Mouse (Mus musculus) MEL (cell line): ENCODE results near the gene Slc25a21. TPM values are rescaled to one million over a fixed set of nuclear protein-coding genes. Genes with fewer than 3 reads are reported as not detected.

Source experiments
- DNase-seq: peaks from one replicate; pipeline ENCODE4 v3.0.0; 2011; ENCODE audit warnings: low read depth, low spot score
- H3K27ac ChIP-seq: 2 replicates; pipeline ENCODE4 v1.5.1; 2012; ENCODE audit warnings: low read depth, mild to moderate bottlenecking, control low read depth, low read length, moderate library complexity; ENCODE audit not compliant: control insufficient read depth
- H3K27me3 ChIP-seq, 2 experiments: fragments of 150-350 bp in 1 of 2; sonication (generic) in 1 of 2; 2 replicates each; pipeline ENCODE4 v1.6.1; 2012; ENCODE audit warnings: low read length in 2 of 2, mild to moderate bottlenecking in 2 of 2, improper control_type of control experiment in 1 of 2, moderate library complexity in 1 of 2; ENCODE audit not compliant: insufficient read depth in 2 of 2, control insufficient read depth in 1 of 2
- H3K36me3 ChIP-seq, 2 experiments: 2 replicates each; pipeline ENCODE4 v1.6.1; 2012 to 2014; ENCODE audit warnings: low read length in 2 of 2, improper control_type of control experiment in 1 of 2, inconsistent platforms in 1 of 2, mild to moderate bottlenecking in 1 of 2; ENCODE audit not compliant: insufficient read depth in 2 of 2, control insufficient read depth in 1 of 2
- H3K4me1 ChIP-seq, 2 experiments: fragments of 150-350 bp in 1 of 2; sonication (generic) in 1 of 2; 2 replicates each; pipeline ENCODE4 v1.6.1; 2012; ENCODE audit warnings: low read length in 2 of 2, improper control_type of control experiment in 1 of 2, mild to moderate bottlenecking in 1 of 2; ENCODE audit not compliant: insufficient read depth in 2 of 2, control insufficient read depth in 1 of 2
- H3K4me3 ChIP-seq, 2 experiments: fragments of 150-350 bp in 1 of 2; sonication (generic) in 1 of 2; 2 replicates each; pipeline ENCODE4 v1.5.1; 2012; ENCODE audit warnings: low read depth in 2 of 2, low read length in 2 of 2, mild to moderate bottlenecking in 2 of 2, moderate library complexity in 2 of 2, control low read depth in 1 of 2, improper control_type of control experiment in 1 of 2; ENCODE audit not compliant: control insufficient read depth in 1 of 2, insufficient read depth in 1 of 2
- H3K79me2 ChIP-seq: 2 replicates; pipeline ENCODE4 v1.6.1; 2012; ENCODE audit warnings: mild to moderate bottlenecking, low read length, moderate library complexity; ENCODE audit not compliant: control insufficient read depth, poor library complexity, insufficient read depth
- H3K9ac ChIP-seq: 2 replicates; pipeline ENCODE4 v1.6.1; 2012; ENCODE audit warnings: low read depth, mild to moderate bottlenecking, control low read depth, low read length, moderate library complexity; ENCODE audit not compliant: control insufficient read depth, poor library complexity, severe bottlenecking
- H3K9me3 ChIP-seq: fragments of 150-350 bp; sonication (generic); replicated peaks from 2 replicates; pipeline ENCODE4 v1.6.1; 2012; ENCODE audit warnings: mild to moderate bottlenecking, low read length, improper control_type of control experiment, moderate library complexity; ENCODE audit not compliant: insufficient read depth
- BHLHE40 ChIP-seq: IDR thresholded peaks from 2 replicates; pipeline ENCODE4 v1.6.1; 2012; ENCODE audit warnings: low read depth, mild to moderate bottlenecking, inconsistent platforms, low read length, improper control_type of control experiment, borderline replicate concordance
- CHD2 ChIP-seq: IDR thresholded peaks from 2 replicates; pipeline ENCODE4 v1.6.1; 2011; ENCODE audit warnings: low read length, improper control_type of control experiment
- ELF1 ChIP-seq: IDR thresholded peaks from 2 replicates; pipeline ENCODE4 v1.6.1; 2014; ENCODE audit warnings: low read depth, mild to moderate bottlenecking, inconsistent platforms, low read length, improper control_type of control experiment, moderate library complexity
- GABPA ChIP-seq: IDR thresholded peaks from 2 replicates; pipeline ENCODE4 v1.6.1; 2012; ENCODE audit warnings: low read depth, mild to moderate bottlenecking, inconsistent platforms, low read length, improper control_type of control experiment, moderate library complexity
- GATA1 ChIP-seq: IDR thresholded peaks from 2 replicates; pipeline ENCODE4 v1.6.1; 2011; ENCODE audit warnings: low read depth, low read length, improper control_type of control experiment
- HCFC1 ChIP-seq: IDR thresholded peaks from 2 replicates; pipeline ENCODE4 v1.6.1; 2012; ENCODE audit warnings: low read depth, mild to moderate bottlenecking, inconsistent platforms, low read length, improper control_type of control experiment, moderate library complexity
- JUND ChIP-seq: IDR thresholded peaks from 2 replicates; pipeline ENCODE4 v1.6.1; 2011; ENCODE audit warnings: low read depth, mild to moderate bottlenecking, improper control_type of control experiment, low read length
- MAX ChIP-seq: IDR thresholded peaks from 2 replicates; pipeline ENCODE4 v1.6.1; 2011; ENCODE audit warnings: low read length, improper control_type of control experiment
- MAZ ChIP-seq: IDR thresholded peaks from 2 replicates; pipeline ENCODE4 v1.6.1; 2012; ENCODE audit warnings: low read depth, mild to moderate bottlenecking, inconsistent platforms, low read length, improper control_type of control experiment
- MEF2A ChIP-seq: IDR thresholded peaks from 2 replicates; pipeline ENCODE4 v1.6.1; 2014; ENCODE audit warnings: low read depth, mild to moderate bottlenecking, inconsistent platforms, low read length, improper control_type of control experiment; ENCODE audit not compliant: poor library complexity, insufficient replicate concordance, severe bottlenecking; ENCODE audit errors: extremely low read depth
- MXI1 ChIP-seq: IDR thresholded peaks from 2 replicates; pipeline ENCODE4 v1.6.1; 2011; ENCODE audit warnings: mild to moderate bottlenecking, low read depth, low read length, improper control_type of control experiment
- MYB ChIP-seq: IDR thresholded peaks from 2 replicates; pipeline ENCODE4 v1.6.1; 2011; ENCODE audit warnings: mild to moderate bottlenecking, low read depth, low read length, improper control_type of control experiment
- MYC ChIP-seq: IDR thresholded peaks from 2 replicates; pipeline ENCODE4 v1.6.1; 2011; ENCODE audit warnings: low read depth, mild to moderate bottlenecking, low read length, improper control_type of control experiment, moderate library complexity
- POLR2A ChIP-seq, 2 experiments: IDR thresholded peaks; 2 replicates each; pipeline ENCODE4 v1.6.1; 2011 to 2012; ENCODE audit warnings: low read length in 2 of 2, mild to moderate bottlenecking in 2 of 2, control low read depth in 1 of 2, improper control_type of control experiment in 1 of 2, low read depth in 1 of 2, moderate library complexity in 1 of 2; ENCODE audit not compliant: control insufficient read depth in 1 of 2, insufficient read depth in 1 of 2, poor library complexity in 1 of 2
- POLR2AphosphoS5 ChIP-seq: IDR thresholded peaks from 2 replicates; pipeline ENCODE4 v1.6.1; 2012; ENCODE audit warnings: low read depth, borderline replicate concordance, mild to moderate bottlenecking, inconsistent platforms, low read length, moderate library complexity, mixed read lengths
- RAD21 ChIP-seq: IDR thresholded peaks from 2 replicates; pipeline ENCODE4 v1.6.1; 2011; ENCODE audit warnings: mild to moderate bottlenecking, low read depth, low read length, improper control_type of control experiment
- RCOR1 ChIP-seq: IDR thresholded peaks from 2 replicates; pipeline ENCODE4 v1.6.1; 2012; ENCODE audit warnings: low read depth, mild to moderate bottlenecking, inconsistent platforms, low read length, improper control_type of control experiment
- SIN3A ChIP-seq: IDR thresholded peaks from 2 replicates; pipeline ENCODE4 v1.6.1; 2012; ENCODE audit warnings: low read length, improper control_type of control experiment, inconsistent platforms
- TBP ChIP-seq: IDR thresholded peaks from 2 replicates; pipeline ENCODE4 v1.8.0; 2011; ENCODE audit warnings: low read depth, low read length, improper control_type of control experiment
- TCF12 ChIP-seq: IDR thresholded peaks from 2 replicates; pipeline ENCODE4 v1.6.1; 2014; ENCODE audit warnings: low read depth, mild to moderate bottlenecking, inconsistent platforms, low read length, improper control_type of control experiment, moderate library complexity
- ZC3H11A ChIP-seq: IDR thresholded peaks from 2 replicates; pipeline ENCODE4 v1.6.1; 2012; ENCODE audit warnings: low read depth, mild to moderate bottlenecking, inconsistent platforms, low read length, improper control_type of control experiment
- ZMIZ1 ChIP-seq: IDR thresholded peaks from 2 replicates; pipeline ENCODE4 v1.6.1; 2012; ENCODE audit warnings: low read depth, mild to moderate bottlenecking, inconsistent platforms, low read length, improper control_type of control experiment, moderate library complexity
- ZNF384 ChIP-seq: IDR thresholded peaks from 2 replicates; pipeline ENCODE4 v1.6.1; 2012; ENCODE audit warnings: low read depth, mild to moderate bottlenecking, inconsistent platforms, low read length, improper control_type of control experiment
- polyA plus RNA-seq, 2 experiments: library from polyadenylated mRNA; stranded (reverse) in 1 of 2; unstranded in 1 of 2; fragments of >175 nt in 1 of 2; fragments of >200 nt in 1 of 2; gene quantifications; 2 replicates each; pipeline versions ENCODE4 v1.2.1 to v1.2.4; 2012; ENCODE audit warnings: low replicate concordance in 2 of 2, low read depth in 1 of 2; ENCODE audit not compliant: insufficient read length in 2 of 2, insufficient read depth in 1 of 2, missing spikeins in 1 of 2
- total RNA-seq: library from RNA; depleted of rRNA; stranded (reverse); fragments of 300-350 nt; gene quantifications from 2 replicates; pipeline ENCODE4 v1.2.3, GENCODE M21; 2012

Slc25a21 gene
- total and polyA plus RNA-seq, 3 experiments = 14.7 to 18.3 TPM; not detected in 1

DNA sequence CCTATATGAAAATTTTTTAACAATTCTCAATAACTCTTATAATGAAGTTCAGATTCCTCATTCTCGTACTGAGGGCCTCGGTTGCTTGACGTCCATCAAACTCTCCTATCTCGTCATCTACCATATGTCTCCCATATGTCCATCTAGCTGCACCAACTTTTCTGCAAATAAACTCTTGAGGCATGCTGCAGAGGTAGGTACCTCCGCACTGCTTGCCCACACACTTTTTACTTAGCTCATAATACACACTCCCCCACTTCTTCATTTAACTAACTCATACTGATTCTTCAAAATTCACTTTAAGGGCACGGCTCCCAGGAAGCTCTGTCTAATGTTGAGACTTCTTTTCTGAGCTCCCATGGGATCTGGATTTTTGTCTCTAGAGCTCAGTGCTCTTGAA lies 222.0 kb downstream of the Slc25a21 start:
- H3K79me2 ChIP-seq = no peaks in the 10 kb centered on the region
- H3K4me1 ChIP-seq = no peaks in the 10 kb centered on the region
- H3K9ac ChIP-seq = no peak overlapping the region
- no peak overlapping the region for H3K27ac ChIP-seq
- no peaks in the 10 kb centered on the region for H3K27me3 ChIP-seq
- H3K4me3 ChIP-seq = no peak overlapping the region
- H3K36me3 ChIP-seq = no peaks in the 10 kb centered on the region
- no peak for DNase-seq
- no peak for TF ChIP-seq TBP
- TF ChIP-seq RCOR1 = no peak
- no peak for TF ChIP-seq ZC3H11A
- no peak for TF ChIP-seq MYC
- TF ChIP-seq TCF12 = no peak
- no peak for TF ChIP-seq SIN3A
- TF ChIP-seq GABPA = no peak
- no peak for TF ChIP-seq JUND
- TF ChIP-seq MYB = no peak
- H3K9me3 ChIP-seq = no peaks in the 10 kb centered on the region

DNA sequence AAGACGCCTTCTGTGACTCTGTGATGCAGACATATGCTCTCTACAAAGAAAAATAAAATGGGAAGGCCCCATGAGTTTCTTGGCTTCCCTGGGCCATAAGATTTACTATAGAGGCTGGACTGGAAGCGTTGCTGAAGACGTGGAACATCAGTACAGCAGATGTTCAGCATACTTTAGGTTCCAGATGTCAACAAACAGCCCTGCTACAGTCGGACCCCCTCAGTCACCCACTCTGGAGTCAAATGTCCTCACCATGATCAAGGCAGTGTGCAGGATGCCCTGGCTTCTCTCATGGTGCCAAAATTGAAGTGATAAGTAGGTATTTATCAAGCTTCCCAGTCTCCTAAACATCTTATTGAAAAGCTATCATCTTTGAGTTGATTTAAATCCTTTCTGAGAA lies 234.0 kb downstream of the Slc25a21 start:
- H3K27me3 ChIP-seq = no peaks in the 10 kb centered on the region
- no peak overlapping the region for H3K9ac ChIP-seq
- H3K27ac ChIP-seq = no peak overlapping the region
- no peaks in the 10 kb centered on the region for H3K79me2 ChIP-seq
- H3K36me3 ChIP-seq = no peaks in the 10 kb centered on the region
- H3K9me3 ChIP-seq = no peaks in the 10 kb centered on the region
- H3K4me1 ChIP-seq = no peaks in the 10 kb centered on the region
- no peak overlapping the region for H3K4me3 ChIP-seq
- DNase-seq = no peak
- TF ChIP-seq MEF2A (no peak), BHLHE40 (no peak), POLR2A (IDR thresholded peaks at IDR 0.05; ENCODE audit: control insufficient read depth in 1 of 2, insufficient read depth in 1 of 2, low read depth in 1 of 2, low read length in 2 of 2, poor library complexity in 1 of 2) (no peak), GATA1 (no peak), CHD2 (no peak), RCOR1 (no peak), MAX (no peak), ZMIZ1 (no peak), TCF12 (no peak), RAD21 (no peak), TBP (no peak), ELF1 (no peak), SIN3A (no peak), HCFC1 (no peak), POLR2AphosphoS5 (no peak), MXI1 (no peak), ZNF384 (no peak), MAZ (no peak)
